Mouse (Mus musculus) left cerebral cortex, adult 9 months (tissue): ENCODE measurements around the gene Bag3.
A peak's percentile ranks its signal among the peaks of the same experiment; 100 is the strongest.
"Not testable (repeated sequence)": the region's sequence is repeated elsewhere in the genome, so short reads cannot be mapped to it uniquely, and the experiment has no call there.

Source experiments
- DNase-seq, 2 experiments: peaks; one replicate each; pipeline ENCODE4 v3.0.0; 2022; ENCODE audit warnings: low spot score in 2 of 2

Bag3 gene

DNA sequence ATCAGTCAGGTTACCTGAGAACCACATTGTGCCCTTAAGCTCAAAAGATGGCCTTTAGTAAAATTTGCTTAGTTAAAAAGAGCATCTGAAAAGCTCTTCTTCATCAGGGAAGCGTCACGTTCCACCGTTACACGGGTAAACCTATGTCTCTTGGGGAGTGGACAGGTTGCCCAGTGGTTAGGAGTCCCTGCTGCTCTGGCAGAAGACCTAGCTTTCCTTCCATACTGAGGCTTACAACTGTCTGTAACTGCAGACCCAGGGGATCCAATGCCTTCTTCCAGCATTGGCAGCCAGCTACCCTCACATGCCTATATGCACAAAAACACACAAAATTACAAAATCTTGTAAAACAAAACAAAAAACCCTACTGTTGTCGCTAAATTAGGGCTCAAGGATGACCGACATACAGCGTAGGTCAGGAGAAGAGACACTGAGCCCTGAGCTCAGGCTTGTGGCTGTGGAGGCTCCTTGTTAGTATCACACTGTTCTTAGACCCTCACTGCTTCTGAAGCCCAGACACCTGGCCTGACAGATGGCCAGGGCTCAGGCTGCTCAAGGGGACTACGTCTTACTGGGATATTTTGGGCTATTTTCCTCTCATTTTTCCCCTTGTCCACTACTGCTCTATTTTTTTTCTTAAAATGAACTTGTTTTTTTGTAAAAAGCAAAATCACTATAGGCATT lies 44.3 kb downstream of the Bag3 start:
- DNase-seq, result no peak

DNA sequence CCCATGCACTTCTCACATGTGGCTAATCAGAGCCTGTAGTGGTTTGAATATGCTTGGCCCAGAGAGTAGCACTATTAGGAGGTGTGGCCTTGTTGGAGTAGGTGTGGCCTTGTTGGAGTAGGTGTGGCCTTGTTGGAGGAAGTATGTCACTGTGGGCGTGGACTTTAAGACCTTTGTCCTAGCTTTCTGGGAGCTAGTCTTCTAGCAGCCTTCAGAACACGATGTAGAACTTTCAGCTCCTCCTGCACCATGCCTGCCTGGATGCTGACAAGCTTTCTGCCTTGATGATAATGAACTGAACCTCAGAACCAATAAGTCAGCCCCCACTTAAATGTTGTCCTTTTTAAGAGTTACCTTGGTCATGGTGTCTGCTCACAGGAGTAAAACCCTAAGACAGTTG lies 46.0 kb downstream of the Bag3 start:
- DNase-seq, result not testable (repeated sequence)

DNA sequence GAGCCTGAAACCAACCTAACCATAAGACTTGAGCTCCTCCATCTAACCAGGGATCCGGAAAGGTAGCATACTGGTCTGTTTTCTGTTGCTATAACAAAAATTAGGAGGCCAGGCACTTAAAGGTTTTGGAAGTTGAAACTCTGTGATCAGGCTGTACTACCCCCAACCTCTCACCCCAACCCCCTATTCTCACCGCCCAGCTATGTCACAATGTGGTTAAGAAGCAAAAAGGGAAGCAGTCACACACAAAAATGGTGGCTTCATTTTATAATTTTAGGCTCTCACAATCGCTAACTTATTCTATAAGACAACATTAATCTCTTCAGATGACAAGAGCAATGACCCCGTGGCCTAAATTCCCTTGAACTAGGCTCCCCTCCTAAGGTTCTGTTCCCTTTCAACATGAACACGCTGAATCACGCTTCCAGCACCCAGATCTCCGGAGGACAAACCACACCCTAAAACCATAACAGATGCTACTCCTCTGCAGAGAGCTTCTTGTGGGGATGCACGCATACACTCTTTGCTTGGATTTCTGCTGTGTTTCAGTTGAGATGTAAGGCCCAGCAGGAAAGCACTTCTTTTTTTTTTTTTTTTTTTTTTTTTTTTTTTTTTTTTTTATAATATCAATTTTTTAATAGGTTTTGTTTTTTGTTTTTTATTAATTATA lies 46.7 kb downstream of the Bag3 start:
- no peak for DNase-seq

DNA sequence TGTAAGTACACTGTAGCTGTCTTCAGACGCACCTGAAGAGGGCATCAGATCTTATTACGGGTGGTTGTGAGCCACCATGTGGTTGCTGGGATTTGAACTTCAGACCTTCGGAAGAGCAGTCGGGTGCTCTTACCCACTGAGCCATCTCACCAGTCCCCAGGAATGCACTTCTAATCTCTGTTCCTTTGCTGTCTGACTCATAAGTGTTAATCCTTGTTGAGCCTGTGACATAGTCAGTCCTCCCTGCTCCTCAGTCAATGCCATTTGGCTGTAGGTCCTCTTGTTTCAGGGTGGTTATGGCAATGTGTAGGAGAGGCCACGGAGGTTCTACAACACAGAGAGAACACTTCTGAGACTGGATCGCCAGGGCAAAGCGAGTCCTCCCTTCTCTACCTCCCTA lies 47.2 kb downstream of the Bag3 start:
- not testable (repeated sequence) for DNase-seq

DNA sequence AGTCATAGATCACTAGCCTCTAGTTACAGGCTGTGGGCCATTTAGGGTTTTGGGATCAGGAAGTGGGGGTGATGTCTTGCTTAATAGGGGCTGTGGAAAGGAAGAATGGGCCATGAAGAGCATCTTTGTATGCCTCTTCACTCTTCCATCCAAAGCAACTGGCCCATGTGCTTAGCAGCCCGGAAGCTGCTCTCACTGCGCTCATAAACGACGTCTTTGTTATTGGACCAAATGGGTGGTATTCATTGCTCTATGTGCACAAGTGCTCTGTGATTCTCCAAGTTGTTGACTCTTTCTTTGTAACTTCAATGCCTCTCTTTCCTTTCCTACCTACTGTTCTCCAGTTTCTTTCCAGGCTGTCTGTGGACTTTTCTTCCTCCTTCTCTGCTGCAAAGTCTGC lies 48.6 kb downstream of the Bag3 start:
- no peak for DNase-seq

DNA sequence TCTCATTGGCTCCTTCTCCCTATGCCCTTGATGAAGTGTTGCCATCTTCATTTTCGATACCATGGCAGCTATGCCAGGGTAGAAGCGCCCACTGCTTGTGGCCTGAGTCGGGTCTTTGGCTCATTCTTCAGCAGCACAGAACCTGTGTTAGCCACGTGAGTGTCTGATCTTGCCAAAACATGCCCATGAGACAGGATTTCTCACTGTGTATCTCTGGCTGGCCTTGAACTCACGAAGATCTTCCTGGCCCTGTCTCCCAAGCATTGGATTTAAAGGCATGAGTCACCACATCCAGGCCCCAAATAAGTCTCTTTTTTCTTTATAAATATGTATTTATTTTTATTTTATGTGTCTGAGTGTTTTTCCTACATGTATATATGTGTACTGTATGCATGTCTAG lies 51.8 kb downstream of the Bag3 start:
- DNase-seq, result no peak

DNA sequence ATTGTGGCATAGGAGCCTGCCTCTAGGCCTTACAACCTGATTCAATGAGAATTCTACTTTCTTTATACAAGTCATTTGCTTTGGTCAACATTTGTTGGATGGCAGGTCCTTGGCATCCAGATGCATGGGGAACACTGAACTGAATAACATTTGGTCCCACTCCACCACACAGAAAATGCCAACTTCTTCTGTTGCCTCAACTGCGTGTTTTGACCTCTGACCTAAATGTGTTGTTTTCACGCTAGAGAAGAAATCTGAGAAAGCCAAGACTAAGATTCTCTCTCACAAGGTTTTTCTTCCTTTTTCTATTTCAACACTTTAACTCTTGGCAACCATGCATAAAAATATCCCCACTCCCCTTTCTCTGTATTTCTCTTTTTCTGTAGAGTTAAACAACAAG lies 52.4 kb downstream of the Bag3 start:
- DNase-seq, result no peak

DNA sequence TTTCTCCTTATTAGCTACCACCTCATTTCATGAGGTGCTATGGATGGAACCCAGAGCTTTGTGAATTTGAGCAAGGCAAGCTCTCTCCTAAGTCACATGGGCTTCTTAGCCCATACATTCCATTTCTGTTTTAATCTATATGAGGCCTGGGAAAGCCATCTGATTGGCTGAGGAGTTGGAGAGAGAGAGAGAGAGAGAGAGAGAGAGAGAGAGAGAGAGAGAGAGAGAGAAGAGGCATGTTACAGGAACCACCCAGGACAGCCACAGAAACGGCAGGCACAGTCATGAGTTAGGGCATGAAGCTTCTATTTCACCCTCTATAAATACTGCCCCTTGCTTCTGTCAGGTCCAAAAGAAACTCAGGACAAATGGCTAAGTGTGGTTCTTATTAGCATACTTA lies 54.2 kb downstream of the Bag3 start:
- DNase-seq, result no peak

DNA sequence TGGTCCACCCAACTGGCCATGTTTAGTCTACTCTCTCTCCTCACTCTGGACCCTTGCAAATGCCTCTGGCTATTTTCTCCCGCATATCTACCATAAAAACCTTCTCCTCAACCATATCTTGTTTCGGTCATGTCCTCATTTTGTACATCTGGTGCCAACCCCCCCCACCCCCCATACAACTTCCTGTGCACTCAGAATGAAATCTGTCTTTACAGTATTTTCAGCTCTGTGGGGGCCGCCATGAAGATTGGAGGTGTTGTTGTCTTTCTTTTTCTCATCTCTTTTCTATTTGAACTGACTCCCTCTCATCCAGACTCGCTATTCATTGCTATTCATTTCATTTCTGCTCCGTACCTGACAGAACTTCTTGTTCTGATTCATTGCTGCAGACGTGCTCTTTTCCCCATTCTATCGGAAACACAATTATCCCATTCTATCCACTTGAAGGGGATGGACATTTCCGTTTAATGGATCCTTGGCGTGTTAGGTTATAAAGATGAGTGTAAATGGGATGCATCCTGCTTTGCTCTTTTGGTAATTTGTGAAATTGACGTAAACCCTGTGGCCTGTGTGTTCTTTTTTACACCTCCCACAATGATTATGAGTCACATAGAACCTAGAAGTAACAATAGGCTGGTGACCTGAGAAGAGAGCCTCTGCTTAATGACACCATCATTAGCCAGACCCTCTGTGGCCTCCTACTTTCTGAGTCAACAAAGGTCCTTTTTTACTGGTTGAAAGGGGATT lies 55.0 kb downstream of the Bag3 start:
- DNase-seq, result no peak

DNA sequence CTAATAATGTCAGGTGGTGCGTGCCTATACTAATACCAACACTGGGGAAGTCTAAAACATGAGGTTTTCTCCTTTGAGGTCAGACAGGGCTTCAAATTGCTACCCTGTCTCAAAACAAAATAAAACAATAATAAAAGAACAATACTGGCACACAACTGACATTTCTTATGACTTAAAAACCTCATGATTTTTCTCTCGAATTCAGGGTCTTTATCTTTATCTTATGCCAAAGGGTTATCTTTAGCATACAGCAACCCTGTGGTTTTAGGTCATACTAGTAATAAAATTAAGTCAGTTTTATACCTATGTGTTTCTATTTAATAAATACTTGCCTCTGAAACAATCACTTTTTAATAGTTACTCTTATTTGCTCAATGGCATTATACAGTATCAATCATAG lies 56.0 kb downstream of the Bag3 start:
- DNase-seq, result no peak

DNA sequence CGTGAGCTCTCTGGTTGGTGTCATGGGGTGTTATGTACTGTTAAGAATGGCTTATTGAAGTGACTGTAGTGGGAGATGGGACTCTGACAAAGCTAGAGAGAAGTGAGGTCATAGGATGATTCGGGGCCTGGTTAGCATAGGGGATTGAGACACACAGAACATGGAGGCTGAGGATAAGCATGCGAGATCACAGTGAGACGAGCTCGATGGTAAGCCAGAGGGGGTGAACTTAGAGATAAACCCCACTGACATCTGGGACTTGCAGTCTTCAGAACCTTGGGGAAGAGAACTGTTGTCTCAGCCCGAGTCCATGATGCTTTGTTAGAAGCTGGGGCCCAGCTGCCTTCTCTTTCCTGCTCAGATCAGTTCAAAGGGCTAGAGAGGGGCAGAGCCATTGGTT lies 56.9 kb downstream of the Bag3 start:
- no peak for DNase-seq

DNA sequence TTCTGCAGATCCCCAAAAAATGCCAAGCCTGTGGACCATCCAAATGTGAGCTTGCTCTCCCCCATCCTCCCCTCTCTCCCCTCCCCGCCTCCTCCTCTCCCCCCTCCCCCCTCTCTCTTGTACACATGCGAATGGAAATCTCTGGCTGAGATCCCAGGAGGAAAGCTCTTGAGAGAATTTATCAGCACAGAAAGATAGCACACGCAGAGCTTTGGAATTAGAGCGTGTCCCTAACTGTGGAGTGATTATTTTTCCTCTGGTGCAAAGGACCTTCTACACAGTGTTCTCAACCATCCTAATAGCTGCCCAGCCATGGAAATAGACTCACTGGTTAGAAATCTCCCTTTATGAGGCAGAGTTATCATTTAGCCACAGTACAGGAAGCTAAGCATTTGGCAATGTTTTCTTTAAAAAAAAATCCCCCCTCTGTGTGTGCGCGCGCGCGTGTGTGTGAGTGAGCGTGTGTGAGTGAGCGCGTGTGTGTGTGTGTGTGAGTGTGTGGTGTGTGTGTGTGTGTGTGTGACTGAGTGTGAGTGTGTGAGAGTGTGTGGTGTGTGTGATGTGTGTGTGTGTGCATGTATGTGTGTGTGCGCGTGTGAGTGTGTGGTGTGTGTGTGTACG lies 58.6 kb downstream of the Bag3 start:
- no peak for DNase-seq

DNA sequence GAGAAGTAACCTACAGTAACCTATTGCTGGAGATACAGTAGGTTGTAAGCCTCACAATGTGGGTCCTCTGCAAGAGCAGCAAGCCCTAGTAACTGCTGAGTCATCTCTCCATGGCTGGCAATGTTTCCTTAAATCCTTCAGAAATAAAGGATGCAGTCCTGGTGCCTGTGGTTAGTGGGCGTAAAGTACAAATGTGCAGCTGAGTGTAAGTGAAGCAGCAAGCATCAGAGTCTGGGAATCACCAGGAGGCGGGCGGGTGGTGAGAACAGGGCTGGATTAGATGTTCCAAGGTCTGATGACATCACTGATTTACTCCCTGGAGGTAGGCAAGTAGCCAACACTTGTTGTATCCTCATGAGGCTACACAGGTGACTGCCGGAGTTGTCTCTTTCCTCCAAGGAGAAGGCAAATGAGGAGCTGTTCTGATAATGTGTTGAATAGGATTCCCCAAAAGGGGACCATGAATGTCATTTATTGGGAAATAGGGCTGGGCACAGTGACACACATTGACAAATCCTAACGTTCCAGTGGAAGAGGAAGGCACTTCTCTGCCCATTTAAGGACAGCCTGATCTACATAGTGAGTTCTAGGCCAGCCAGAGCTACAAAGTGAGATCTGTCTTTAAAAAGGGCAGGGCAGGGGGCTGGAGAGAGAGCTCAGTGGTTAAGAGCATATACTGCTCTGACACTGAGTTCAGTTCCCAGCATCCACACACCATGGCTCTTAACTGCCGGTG lies 60.0 kb downstream of the Bag3 start:
- DNase-seq, result peak; percentile 81 to 85

DNA sequence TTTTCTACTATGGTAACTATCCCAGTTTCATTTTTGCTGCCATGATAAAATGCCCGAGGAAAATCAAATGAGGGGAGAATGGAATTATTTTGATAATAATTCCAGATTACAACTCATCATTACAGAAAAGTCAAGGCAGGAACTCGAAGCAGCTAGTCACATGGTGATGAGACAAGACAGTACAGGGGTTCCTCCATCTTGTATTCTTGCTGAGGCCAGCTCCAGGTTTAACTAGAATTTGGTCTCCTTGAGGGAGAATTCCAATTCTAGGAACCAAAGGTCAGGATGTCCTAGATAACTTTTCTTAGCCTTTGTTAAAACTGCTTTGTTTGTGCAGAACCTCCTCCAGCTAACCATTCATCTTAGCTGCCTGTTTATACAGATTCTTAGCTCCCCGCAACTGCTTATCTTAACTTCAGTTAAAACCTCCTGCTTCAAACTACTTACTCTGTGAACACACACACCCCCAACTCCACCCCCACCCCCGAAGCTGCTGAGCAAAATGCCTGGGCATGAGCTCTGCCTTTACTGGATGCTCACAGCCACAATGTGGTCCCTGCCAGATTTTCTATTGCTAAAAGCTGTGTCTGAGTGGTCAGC lies 64.0 kb downstream of the Bag3 start:
- DNase-seq, result no peak

DNA sequence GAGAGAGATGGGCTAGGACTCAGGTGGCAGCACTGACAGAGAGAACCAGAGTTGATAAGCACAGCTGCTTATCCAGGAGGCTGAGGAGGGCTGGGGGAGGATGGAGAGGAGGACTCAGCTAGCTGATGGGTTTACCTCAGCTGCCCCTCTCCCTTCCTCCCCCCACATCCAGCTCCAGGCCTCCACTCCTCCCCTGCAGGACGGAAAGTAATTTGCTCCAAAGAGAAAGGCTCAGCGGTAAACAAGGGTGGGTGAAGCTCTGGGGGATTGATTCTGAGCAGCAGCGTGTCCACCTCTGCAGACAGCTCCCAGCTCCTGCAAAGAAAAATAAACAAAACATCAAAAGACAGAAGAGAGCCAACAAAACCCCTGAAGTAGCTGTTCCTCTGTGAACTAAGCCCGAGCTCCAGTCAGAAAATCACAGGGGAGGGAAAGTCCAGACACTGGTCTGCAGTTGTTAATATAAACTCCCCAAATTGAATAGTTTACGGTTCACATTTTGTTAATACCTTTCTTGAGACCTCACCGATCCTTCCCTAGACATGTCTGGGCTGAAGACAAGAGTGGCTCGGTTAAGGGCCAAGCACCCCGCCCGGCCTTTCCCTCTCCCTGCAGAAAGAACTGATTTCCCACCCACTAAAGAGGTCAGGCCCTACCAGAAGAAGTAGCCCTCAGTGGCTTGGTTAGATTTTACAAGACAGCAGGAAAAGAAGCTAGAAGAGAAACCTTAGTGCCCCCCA lies 68.1 kb downstream of the Bag3 start:
- DNase-seq, result no peak

DNA sequence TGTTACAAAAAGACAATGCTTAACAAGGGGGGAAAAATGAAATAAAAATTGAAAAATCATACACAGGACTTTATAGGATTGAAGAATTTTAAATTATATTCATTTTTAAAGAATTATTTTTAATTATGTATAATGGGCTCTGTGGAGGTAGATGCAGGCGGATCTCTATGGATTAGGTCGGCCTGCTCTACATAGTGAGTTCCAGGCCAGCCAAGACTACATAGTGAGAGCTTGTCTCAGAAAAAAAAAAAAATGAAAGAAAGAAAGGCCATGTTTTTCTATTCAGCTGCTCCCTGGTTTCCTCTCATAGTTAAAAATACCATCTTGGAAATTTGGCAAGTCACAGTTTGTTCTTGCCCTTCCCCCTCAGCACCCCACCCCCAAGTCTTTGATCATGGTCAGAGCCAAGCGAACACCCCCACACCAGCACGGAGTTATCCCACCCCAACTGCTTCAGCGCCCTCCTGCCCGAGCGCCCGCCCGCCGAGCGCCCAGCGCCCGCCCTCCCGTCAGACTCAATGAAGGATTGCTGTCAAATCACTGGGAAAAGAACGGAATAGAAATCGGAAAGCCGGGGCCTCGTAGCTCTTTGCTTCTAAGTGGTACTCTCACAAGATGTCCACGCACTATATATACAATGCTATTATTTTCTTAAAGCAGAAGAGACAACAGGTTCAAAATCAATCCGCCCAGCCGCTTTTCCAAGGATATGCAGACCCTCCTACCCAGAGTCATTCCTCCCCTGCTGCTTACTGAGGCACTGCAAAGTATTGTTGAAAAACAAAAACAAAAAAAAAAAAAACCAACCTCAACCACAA lies 68.9 kb downstream of the Bag3 start:
- DNase-seq, result peak in 1 of 2 experiments; percentile 35

DNA sequence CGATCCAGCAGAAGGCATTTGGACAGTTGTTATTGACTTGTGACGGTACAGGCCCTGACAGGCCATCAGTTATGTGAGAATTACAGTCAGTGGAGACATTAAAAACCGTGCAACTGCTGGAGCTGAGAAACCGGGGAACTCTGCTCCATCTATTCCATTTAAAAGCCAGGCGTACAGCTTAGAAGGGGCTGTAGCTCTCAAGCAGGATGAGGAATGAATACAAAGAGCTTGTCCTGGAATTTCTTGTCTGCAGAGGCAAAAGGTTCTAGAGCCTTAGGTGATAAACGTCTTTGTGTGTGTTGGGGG lies 69.5 kb downstream of the Bag3 start:
- no peak for DNase-seq

DNA sequence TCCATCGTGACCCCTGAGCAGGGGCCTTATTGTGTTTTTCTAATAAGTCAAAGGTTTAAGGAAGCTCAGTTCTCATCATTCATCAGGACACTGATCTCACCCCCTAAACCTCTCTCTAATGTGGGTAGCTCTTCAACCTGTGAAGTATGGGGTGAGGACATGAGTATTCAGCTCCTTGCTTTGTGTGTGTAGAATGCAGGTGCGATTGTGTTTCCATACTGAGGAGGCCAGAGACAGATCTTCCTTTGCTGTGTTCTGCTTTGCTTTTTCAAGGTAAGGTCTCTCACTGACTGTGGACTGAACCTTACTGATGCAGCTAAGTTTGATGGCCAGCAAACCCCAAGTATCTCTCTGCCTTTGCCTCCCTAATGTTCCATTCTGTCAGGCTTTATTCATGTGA lies 72.9 kb downstream of the Bag3 start:
- DNase-seq, result no peak
